Mouse (Mus musculus) midbrain, embryonic 11.5 days (tissue): ENCODE results near the gene Nav2. TPM values are rescaled to one million over a fixed set of nuclear protein-coding genes. Genes with fewer than 3 reads are reported as not detected.

Source experiments
- ATAC-seq: fragments of 200-750 bp; cut with Nextera tagmentation; 2 replicates; pipeline ENCODE4 v1.8.0; 2017; ENCODE audit warnings: moderate TSS enrichment, moderate library complexity; ENCODE audit not compliant: low FRiP score
- DNase-seq: peaks from one replicate; pipeline ENCODE4 v3.0.0; 2015; ENCODE audit warnings: low spot score; ENCODE audit errors: missing footprints
- H3K27ac ChIP-seq: fragments of 300-500 bp; sonication (generic); 2 replicates; pipeline ENCODE4 v1.5.1; 2014; ENCODE audit warnings: low read depth, low read length
- H3K27me3 ChIP-seq: fragments of 300-500 bp; sonication (generic); 2 replicates; pipeline ENCODE4 v1.6.1; 2014; ENCODE audit warnings: mild to moderate bottlenecking, low read length, moderate library complexity, mixed read lengths; ENCODE audit not compliant: control insufficient read depth, insufficient read depth
- H3K36me3 ChIP-seq: fragments of 300-500 bp; sonication (generic); 2 replicates; pipeline ENCODE4 v1.6.1; 2014; ENCODE audit warnings: mild to moderate bottlenecking, low read length, moderate library complexity, mixed read lengths; ENCODE audit not compliant: control insufficient read depth, insufficient read depth
- H3K4me1 ChIP-seq: fragments of 300-500 bp; sonication (generic); 2 replicates; pipeline ENCODE4 v1.6.1; 2014; ENCODE audit warnings: low read length; ENCODE audit not compliant: control insufficient read depth, insufficient read depth
- H3K4me2 ChIP-seq: fragments of 300-500 bp; sonication (generic); 2 replicates; pipeline ENCODE4 v1.6.1; 2014; ENCODE audit warnings: mild to moderate bottlenecking, moderate library complexity
- H3K4me3 ChIP-seq: fragments of 300-500 bp; sonication (generic); 2 replicates; pipeline ENCODE4 v1.5.1; 2014; ENCODE audit warnings: low read depth, low read length
- H3K9ac ChIP-seq: fragments of 300-500 bp; sonication (generic); 2 replicates; pipeline ENCODE4 v1.6.1; 2014; ENCODE audit warnings: low read length
- H3K9me3 ChIP-seq: fragments of 300-500 bp; sonication (generic); 2 replicates; pipeline ENCODE4 v1.6.1; 2016; ENCODE audit warnings: low read length; ENCODE audit not compliant: control insufficient read depth
- WGBS: fragments of 180-500 bp; shearing (Covaris S2); extraction: QIAGEN DNeasy Blood & Tissue Kit; methylation state at CpG from one replicate; pipeline ENCODE4 v1.1.7; 2014; 5-methylcytosine and 5-hydroxymethylcytosine counted together
- polyA plus RNA-seq: library from polyadenylated mRNA; unstranded; fragments of >200 nt; fragmentation: Nextera tagmentation; extraction: Ambion mirVana; gene quantifications from 2 replicates; pipeline ENCODE4 v1.2.1, GENCODE M21; 2014

Gene Nav2
- polyA plus RNA-seq, 1 experiment from 2014 or later: 15.9 TPM

GRCm38 (mm10) chr7:49562851-49563250 lies 654.3 kb downstream of the Nav2 start:
- H3K4me1 ChIP-seq: no peaks in the 10 kb centered on the region
- no peak overlapping the region for H3K4me3 ChIP-seq
- no peak for DNase-seq
- 90% methylated on average over 8 of the region's 8 CpGs for WGBS
- H3K9ac ChIP-seq: no peak overlapping the region
- H3K27me3 ChIP-seq: no peaks in the 10 kb centered on the region
- H3K4me2 ChIP-seq: no peak overlapping the region
- H3K9me3 ChIP-seq: no peaks in the 10 kb centered on the region
- H3K27ac ChIP-seq: no peak overlapping the region
- ATAC-seq: no peak
- peaks cover 6% of the 10 kb centered on the region for H3K36me3 ChIP-seq

GRCm38 (mm10) chr7:49565084-49565483 lies 656.6 kb downstream of the Nav2 start:
- Histone ChIP-seq H3K27me3 (no peaks in the 10 kb centered on the region), H3K27ac (no peak overlapping the region), H3K4me2 (no peak overlapping the region), H3K9ac (no peak overlapping the region), H3K36me3 (no peaks in the 10 kb centered on the region), H3K4me3 (no peak overlapping the region), H3K9me3 (no peaks in the 10 kb centered on the region), H3K4me1 (no peaks in the 10 kb centered on the region)
- ATAC-seq (no peak), DNase-seq (no peak)
- 94% methylated on average over 11 of the region's 11 CpGs for WGBS

- 95% methylated on average over 11 of the region's 11 CpGs for WGBS
- Histone ChIP-seq H3K27ac (no peak overlapping the region), H3K9me3 (no peaks in the 10 kb centered on the region), H3K4me3 (no peak overlapping the region), H3K36me3 (no peaks in the 10 kb centered on the region), H3K9ac (no peak overlapping the region), H3K27me3 (no peaks in the 10 kb centered on the region), H3K4me1 (no peaks in the 10 kb centered on the region), H3K4me2 (no peak overlapping the region)
- DNase-seq (no peak), ATAC-seq (no peak)
Measured at GRCm38 (mm10) chr7:49565798-49566197, 657.3 kb downstream of the Nav2 start.

GRCm38 (mm10) chr7:49567346-49568034 lies 659.0 kb downstream of the Nav2 start:
- no peaks in the 10 kb centered on the region for H3K9me3 ChIP-seq
- 82% methylated on average over 13 of the region's 13 CpGs for WGBS
- no peak for ATAC-seq
- H3K9ac ChIP-seq: no peak overlapping the region
- H3K27me3 ChIP-seq: no peaks in the 10 kb centered on the region
- H3K36me3 ChIP-seq: no peaks in the 10 kb centered on the region
- H3K4me2 ChIP-seq: no peak overlapping the region
- no peak overlapping the region for H3K27ac ChIP-seq
- H3K4me3 ChIP-seq: no peak overlapping the region
- H3K4me1 ChIP-seq: no peaks in the 10 kb centered on the region
- no peak for DNase-seq

GRCm38 (mm10) chr7:49569646-49570045 lies 661.1 kb downstream of the Nav2 start:
- Histone ChIP-seq H3K36me3 (no peaks in the 10 kb centered on the region; the same call in 1 of the 2 replicates), H3K9ac (no peak overlapping the region), H3K4me2 (no peak overlapping the region), H3K4me1 (no peaks in the 10 kb centered on the region), H3K27me3 (no peaks in the 10 kb centered on the region), H3K9me3 (no peaks in the 10 kb centered on the region), H3K27ac (no peak overlapping the region), H3K4me3 (no peak overlapping the region)
- 92% methylated on average over 7 of the region's 7 CpGs for WGBS
- no peak for ATAC-seq
- no peak for DNase-seq

- Histone ChIP-seq H3K27me3 (no peaks in the 10 kb centered on the region), H3K9ac (no peak overlapping the region), H3K4me1 (no peaks in the 10 kb centered on the region), H3K36me3 (no peaks in the 10 kb centered on the region; the same call in 1 of the 2 replicates), H3K9me3 (no peaks in the 10 kb centered on the region), H3K4me2 (no peak overlapping the region), H3K4me3 (no peak overlapping the region), H3K27ac (no peak overlapping the region)
- WGBS: 95% methylated on average over 2 of the region's 2 CpGs
- DNase-seq (no peak), ATAC-seq (no peak)
Measured at GRCm38 (mm10) chr7:49571606-49572005, 663.1 kb downstream of the Nav2 start.

- Histone ChIP-seq H3K27me3 (no peaks in the 10 kb centered on the region), H3K9me3 (no peaks in the 10 kb centered on the region), H3K9ac (no peak overlapping the region), H3K4me2 (no peak overlapping the region), H3K4me3 (no peak overlapping the region), H3K36me3 (peaks cover 2% of the 10 kb centered on the region), H3K4me1 (no peaks in the 10 kb centered on the region), H3K27ac (no peak overlapping the region)
- ATAC-seq: no peak
- 96% methylated on average over 9 of the region's 9 CpGs for WGBS
- no peak for DNase-seq
Measured at GRCm38 (mm10) chr7:49575226-49575625, 666.7 kb downstream of the Nav2 start.

GRCm38 (mm10) chr7:49577096-49577495 lies 668.6 kb downstream of the Nav2 start:
- DNase-seq (no peak), ATAC-seq (no peak)
- Histone ChIP-seq H3K4me2 (no peak overlapping the region), H3K27ac (no peak overlapping the region), H3K9me3 (no peaks in the 10 kb centered on the region), H3K4me1 (no peaks in the 10 kb centered on the region), H3K4me3 (no peak overlapping the region), H3K36me3 (peaks cover 2% of the 10 kb centered on the region), H3K9ac (no peak overlapping the region), H3K27me3 (no peaks in the 10 kb centered on the region)
- 89% methylated on average over 2 of the region's 2 CpGs for WGBS

GRCm38 (mm10) chr7:49581951-49582350 lies 673.4 kb downstream of the Nav2 start:
- Histone ChIP-seq H3K27me3 (no peaks in the 10 kb centered on the region), H3K4me2 (no peak overlapping the region), H3K27ac (no peak overlapping the region), H3K9me3 (no peaks in the 10 kb centered on the region), H3K9ac (no peak overlapping the region), H3K36me3 (peaks cover 2% of the 10 kb centered on the region), H3K4me1 (no peaks in the 10 kb centered on the region), H3K4me3 (no peak overlapping the region)
- no peak for ATAC-seq
- no peak for DNase-seq
- 87% methylated on average over 2 of the region's 2 CpGs for WGBS
